Mouse (Mus musculus) cerebellum, postnatal 14 days (tissue): ENCODE results near the gene Slc12a7.
"Not testable (repeated sequence)": the region's sequence is repeated elsewhere in the genome, so short reads cannot be mapped to it uniquely, and the experiment has no call there.

Experiments used
- DNase-seq, 2 experiments: peaks; one replicate each; pipeline ENCODE4 v3.0.0; 2021; ENCODE audit warnings: mixed read lengths in 2 of 2

Slc12a7 gene

DNA sequence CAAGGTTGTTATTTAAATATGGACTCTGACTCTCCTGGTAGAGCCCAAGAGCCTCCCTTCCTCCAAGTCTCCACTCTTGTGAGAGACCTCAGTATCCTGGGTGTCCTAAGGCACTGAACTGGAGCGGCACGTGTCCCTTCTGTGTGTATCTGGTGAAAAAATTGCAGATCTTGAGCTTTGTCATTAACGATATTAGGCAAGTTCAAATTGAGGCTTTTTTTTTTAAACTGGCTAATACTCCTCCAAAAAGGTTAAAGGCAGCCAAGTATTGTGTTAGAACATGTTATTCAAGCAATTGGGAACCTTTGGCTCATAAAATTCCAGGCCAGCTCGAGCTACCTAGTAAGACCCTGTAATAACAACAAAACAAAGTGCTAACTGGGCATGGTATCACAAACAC lies 12.7 kb upstream of the Slc12a7 start:
- no peak for DNase-seq

DNA sequence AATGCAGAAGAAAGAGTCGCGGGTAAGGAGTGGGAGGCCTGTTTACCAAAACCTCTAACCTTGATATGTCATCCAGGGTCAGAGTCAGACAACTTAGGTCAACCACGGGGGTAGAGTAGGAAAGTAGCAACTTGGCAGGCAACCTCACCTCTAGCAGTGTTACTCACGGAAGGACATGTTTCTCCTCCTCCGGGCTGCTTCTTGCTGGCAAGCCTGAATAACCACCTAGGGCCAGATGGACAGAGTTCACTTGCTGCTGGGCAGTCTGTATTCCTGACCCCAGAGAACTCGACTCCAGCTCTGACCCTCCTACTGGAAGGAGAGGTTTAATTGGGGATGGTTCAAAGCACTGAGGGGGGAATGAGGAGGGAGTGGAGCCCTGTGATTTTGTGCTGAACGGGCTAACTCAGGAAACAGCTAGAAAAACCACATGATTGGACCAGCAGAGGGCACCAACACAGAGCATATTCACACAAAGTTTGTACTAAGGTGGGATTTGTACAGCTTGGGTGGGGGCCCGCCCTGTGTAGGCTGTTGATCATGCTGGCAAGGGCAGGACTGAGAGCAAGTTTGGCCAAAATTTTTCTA lies 9.7 kb upstream of the Slc12a7 start:
- DNase-seq = peak; percentile 61 to 64

DNA sequence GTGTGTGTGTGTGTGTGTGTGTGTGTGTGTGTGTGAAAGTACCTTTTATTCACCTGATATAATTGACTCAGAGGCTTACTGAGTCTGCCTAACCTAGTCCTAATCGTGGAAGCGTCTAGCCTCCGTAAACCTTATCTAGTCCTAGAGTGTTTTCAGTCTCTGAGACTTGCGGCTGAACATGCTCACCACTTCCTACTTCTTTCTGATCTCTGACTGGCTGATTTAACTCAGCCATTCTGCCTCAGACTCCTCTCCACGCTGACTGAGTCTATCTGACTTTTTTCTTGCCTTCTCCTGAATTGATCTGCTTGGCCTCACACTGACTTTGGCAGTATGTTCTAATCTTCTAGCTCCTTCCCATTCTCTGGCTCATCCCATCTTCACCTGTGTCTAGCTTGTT lies 7.6 kb upstream of the Slc12a7 start:
- no peak for DNase-seq

DNA sequence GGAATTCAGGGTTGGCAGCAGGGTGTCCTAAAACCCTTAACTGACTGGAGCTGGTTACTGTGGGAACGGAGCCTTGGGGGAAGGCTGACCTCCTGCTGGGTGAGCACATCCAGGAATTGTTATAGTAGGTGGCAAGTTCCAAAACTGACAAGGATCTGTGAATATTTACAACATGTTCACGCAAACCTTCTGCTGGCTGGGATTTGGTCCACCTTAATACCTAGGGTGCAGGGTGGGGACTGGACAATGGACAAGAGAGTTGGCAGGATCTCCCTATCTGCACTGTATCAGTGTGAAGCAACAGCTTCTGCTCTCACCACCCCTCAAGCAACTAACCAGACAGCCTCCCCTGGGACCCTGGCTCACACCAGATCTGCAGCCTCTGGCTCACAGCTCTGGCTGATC lies 5.3 kb upstream of the Slc12a7 start:
- no peak for DNase-seq

DNA sequence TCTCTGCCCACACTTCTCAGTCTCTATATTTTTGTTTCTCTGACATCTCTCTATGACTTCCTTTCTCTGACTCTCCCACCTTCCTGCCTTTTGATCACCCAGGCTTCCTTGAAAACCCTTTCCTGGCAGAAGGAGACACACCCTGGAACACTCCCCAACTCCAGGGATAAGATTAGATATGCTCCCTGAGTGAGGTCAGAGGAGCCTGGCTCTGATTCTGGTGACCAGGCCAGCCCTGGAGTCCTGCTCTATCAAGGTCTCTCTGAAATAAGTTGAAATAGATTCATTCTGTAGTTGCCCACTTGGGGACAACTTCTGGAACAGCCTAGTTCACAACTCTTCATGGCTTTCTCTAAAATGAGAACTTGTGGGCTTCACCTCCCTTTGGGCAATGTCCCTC lies 4.3 kb upstream of the Slc12a7 start:
- DNase-seq = no peak

DNA sequence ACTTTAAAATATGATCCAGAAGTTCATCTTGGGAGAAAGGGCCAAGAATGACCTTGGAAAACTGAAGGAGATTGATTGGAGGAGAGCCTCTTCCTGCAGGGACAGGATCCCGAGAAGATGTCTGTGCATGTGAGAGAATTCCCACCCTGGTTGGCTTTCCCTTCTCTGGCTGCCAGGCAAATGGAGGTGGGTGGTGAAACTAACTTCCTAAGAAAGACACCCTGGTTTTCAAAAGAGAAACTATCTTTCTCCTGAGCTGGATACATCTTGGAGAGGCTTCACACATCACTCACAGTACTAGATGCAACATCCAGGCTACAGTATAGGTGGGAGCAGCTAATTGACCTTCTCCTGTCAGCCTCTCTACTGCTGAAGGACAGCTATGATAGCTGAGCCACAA lies 2.0 kb upstream of the Slc12a7 start:
- no peak for DNase-seq

DNA sequence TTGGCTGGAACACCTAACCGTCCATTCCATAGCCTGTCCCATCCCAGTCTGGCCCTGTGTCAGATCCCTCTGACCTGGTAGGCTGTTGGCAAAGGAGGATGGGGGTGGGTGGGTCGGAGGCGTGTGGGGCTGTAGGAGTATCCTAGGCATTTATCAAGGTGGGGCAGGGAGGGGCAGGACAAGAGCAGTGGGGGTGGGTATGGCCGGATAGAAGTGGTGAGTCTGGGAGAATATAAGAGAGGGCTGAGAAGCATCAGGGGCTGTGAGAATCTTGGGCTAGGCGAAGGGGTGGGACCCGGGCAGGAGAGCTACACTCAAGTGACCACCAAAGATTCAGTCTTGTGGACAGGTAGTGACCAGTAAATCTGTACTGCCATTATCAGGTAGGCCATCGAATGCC lies 659 bp upstream of the Slc12a7 start:
- no peak for DNase-seq

DNA sequence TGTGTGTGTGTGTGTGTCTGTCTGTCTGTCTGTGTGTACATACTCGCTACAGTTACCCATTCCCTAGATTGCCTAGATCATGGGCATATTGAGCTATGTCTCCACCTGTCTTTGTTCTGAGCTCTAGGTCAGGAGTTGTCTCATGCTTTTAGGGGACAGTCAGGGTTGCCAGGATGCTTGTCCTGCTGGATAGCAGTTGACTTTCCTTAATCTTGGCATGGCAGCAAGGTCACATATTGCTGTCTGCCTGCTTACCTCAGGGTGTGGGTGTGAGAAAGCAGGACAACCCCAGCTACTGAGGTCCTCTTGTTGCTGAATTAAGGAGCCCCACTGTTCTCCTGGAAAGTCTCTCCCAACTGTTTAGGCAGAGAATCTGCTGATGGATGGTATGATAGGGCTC lies 1.5 kb downstream of the Slc12a7 start:
- no peak for DNase-seq

DNA sequence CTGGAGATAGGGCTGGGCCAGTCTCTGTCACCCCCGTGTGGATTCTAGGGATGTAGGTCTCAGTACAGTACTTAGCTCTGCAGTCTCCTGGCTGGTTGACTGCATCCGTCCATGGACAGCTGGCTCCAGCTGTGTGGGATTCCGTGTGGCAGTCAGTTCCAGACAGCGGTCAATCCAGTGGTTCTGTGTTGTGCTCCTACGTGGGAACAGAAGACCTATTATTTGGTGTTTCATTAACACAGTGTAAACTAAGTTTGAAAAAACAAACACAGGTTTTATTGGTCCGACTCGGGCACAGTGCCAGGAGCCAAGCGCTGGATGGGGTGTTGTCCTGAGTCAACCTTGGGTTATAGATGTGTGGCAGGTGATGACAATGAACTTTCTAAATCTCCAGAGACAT lies 2.4 kb downstream of the Slc12a7 start:
- no peak for DNase-seq

DNA sequence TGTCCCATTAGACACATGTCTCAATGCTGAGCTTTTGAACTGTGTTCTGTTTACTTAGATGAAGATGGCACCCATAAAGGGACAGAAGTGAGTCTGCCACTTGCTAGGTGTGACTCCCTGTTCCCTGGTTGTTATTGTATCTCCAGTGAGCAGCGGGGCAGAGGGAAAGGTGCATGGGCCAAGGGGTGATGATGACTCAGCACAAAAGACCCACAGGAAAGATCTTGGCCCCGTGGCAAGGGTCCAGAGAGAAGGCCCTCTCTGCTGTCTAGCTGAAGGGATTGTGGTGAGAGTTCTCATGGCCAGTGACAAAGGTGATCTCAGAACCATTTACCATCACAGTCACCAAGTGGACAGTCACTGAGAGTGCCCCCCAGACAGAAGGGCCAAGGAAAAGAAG lies 3.0 kb downstream of the Slc12a7 start:
- DNase-seq = no peak

DNA sequence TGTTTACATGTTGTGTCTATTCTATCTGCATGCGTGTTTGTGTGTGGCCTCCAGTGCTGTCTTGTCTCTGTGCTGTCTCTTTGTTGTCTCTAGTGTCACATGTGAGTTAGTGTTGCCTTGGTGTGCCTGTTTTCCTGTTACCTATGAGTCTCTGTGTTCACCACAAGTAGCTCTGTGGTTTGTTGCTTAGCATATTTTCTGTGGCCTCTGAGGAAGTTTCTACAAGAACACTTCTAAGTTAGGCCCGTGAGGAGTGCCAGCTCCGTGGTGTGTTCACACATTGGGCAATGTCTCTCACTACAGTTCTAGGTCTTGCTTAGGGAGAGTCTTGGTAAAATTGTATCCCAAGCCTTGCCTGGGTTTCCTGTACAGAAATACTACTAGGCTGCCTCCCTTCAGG lies 4.0 kb downstream of the Slc12a7 start:
- DNase-seq = no peak

DNA sequence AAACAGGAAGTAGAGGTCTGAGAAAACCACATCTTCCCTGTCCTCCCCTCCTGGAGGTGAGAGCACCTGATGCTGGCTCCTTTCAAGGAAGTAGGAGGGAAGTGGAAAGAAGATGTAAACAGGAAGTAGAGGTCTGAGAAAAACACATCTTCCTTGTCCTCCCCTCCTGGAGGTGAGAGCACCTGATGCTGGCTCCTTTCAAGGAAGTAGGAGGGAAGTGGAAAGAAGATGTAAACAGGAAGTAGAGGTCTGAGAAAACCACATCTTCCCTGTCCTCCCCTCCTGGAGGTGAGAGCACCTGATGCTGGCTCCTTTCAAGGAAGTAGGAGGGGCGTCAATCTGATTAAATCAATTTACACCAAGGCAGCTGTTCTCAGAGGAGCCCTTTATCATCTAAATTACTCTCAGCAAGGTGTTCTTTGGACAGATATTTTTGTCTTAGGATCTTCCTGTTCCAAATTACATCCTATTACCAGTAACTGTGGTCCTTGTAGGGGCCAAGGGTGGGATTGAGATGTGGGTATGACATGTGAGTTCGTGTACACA lies 7.6 kb downstream of the Slc12a7 start:
- DNase-seq = not testable (repeated sequence)

DNA sequence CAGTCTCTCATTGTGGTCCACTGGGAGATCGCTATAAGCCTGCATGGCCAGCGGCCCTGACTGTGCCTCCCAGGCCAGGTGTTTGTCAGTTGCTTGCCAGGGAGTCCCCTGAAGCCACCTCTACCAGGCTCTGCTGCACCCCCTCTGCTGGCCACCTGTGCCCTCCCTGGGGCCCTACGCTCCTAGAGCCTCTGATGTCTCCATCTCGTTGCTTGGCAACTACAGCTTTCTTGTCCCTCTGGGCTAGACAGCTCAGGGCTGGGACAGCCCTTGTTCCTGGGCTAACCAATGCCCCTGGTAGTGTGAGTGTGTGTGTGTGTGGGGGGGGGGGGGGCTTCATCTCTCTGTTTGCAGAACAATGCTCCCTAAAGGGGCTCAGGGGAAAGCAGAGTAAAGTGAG lies 10.1 kb downstream of the Slc12a7 start:
- no peak for DNase-seq

DNA sequence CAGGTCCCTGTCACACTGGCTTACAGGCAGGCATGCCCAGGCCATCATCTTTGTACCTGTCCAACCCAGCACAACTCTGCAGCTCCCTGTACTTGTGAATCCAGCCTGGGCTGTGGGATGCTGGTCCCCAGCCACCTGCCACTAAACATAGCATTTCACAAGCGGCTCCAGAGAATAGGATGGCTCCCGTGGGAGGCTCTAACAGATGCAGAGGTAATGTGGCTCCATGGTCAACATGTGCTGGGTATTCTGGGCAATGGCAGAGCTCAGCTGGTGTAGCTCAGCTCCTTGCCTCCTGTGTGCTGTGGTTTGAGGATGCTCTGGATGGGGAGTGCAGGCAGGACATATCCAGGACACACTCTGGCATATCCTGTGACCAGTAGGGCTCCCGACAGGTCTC lies 10.8 kb downstream of the Slc12a7 start:
- no peak for DNase-seq

DNA sequence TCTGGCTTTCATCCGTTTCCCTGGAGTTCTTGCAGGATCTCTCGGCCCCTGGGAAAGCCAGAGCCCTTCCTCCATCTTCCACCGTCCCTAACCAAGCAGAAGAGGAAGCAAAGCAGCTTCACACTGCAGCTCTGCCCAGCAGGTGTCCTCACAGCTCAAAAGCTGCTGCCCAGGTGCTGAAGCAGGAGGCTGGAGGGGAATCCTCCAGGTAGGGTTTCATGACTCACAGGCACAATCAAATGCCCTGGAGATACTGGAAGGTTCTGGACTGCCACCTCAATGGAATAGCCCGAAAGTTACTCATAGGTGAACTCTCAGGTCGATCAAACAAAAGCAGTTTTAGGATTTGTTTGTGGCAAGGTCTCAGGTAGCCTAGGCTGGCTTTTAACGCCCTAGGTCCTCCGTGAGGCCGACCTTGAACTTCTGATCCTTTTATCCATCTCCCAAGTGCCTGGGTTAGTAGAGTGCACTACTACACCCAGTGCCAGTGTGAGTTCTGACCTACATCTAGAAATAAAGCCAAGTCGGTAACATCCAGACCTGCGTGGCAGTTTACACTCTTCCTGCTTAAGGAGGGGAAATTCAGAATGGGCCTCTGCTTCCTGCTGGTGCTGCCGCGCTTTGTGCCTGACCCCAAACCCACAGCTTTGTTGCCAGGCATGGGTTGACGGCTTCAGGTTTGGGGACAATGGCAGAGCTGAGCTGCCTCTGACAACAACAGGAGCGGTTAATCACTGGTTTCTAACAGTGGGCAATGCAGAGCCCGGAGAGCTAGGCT lies 16.0 kb downstream of the Slc12a7 start:
- DNase-seq = no peak

DNA sequence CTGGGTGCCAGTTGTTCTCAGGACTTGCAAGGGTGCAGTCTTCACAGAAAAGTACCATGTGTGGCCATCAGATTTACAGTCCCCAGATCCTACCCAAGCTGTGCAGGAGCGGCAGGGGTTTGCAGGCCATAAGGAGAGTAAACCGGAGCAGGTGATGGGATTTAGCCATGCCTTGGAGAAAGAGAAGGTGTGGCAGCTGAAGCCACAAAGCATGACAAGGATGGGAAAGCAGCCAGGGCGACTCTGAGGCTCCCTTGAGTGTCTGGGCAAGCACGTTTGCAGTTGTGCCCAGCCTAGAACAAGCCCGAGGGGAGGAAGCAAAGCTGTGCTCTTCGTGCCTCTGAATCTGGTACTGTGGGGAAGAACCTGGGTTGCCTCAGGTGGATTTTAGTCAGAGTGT lies 17.5 kb downstream of the Slc12a7 start:
- DNase-seq = peak; percentile 74 to 82

DNA sequence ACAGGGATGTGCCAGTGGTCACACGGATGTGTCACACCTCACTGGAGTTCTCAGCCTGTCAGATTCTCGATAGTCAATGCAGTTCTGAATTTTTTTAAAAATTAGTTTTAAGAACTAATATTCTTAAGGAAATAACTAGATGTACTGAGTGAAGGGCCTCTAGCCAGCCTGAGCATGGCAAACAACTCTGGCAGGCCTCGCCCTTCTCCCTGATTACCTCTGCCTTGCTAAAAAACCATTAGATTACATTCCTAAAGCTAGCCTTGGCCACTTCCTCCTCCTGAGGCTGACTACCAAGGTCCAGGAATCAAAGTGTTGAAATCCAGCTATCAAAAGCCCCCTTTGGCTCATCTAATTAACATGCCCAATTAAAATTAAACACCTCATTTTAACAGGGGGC lies 18.4 kb downstream of the Slc12a7 start:
- DNase-seq = no peak

DNA sequence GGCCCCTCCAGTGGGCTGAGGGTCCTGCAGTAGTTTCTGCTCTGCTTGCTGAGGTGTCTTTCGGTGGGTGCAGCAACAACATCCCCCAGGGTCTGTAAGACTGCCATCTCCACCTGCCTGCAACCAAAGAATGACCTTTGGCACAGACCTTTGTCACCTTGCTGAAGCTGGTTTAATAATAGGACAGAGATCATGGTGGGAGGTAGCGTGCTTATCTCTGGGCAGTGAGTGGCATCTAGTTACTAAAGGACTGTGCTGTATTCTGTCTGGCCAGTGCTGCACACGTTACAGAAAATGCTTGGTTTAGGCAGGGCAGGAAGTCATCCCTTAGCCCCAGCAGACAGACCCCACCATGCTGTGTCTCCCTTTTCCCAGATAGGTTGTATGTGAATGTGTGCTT lies 22.9 kb downstream of the Slc12a7 start:
- no peak for DNase-seq

DNA sequence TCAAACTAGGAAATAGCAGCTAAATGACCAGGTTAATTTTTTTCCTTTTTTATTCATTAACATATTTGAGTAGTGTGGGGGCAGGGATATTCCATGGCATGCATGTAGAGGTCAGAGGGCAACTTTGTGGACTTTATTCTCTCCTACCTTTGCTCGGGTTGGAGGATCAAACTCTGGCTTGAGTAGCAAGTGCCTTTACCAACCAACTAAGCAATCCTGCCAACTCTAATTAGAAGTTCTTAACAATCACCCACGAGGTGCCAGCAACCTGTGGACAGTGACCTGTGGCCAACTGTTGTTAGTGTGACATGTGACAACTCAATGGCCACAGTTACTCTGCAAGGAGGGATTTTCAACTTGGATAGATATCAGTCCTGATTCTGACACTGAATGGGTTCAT lies 24.0 kb downstream of the Slc12a7 start:
- no peak for DNase-seq

DNA sequence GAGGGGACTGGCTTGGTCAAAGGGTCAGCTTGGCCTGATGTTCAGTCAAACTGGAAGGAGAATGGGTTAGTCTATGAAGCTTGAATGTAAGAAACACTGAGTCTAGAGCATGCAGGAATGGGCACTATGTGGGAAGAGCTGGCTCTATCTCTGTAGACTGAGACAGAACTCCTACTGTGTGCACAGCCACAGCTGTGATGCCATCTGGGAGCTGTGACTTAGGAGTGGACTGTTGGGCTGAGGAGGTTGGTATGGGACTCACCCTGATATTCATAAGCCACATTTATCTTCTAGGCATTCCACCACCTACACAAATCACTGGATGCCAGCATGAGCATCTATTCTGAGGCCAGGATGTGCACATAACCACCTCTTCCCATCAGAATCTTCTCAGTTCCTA lies 24.5 kb downstream of the Slc12a7 start:
- DNase-seq = no peak

DNA sequence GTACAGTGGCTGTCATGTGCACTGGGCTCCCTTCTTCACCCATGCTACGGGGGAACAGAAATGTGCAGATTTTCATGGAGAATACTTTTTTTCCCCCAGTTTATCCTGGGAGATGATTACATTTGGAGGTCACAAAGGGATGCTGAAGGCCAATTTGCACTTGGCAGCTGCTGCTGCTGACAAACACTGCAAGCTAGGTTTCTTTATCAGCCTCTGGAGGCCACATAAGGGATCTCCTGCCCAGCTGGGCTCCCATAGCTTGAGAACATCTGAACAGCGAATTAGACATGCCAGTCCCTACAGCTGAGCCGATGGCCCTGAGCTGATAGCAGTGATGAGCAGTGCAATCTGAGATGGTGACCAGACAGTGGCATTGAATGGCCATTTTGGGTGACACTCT lies 26.7 kb downstream of the Slc12a7 start:
- no peak for DNase-seq

DNA sequence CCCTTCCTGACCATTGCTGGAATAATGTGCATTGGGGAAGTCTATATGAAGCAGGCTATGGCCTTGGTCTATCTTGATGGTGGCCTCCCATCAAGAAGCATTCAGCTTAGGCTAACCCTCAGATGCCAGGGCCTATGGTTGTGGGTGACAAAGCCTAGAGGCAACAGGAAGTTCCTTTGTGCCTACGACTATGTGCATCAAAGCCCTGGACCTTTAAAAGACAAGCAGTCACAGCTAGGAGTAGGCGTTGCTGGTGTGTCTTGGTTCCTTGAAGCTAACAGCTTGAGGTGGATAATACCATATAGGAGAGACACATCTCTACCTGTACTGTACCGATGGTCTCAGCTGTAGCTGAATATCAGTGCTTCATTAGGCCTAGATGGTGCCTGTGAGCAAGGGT lies 27.2 kb downstream of the Slc12a7 start:
- no peak for DNase-seq

DNA sequence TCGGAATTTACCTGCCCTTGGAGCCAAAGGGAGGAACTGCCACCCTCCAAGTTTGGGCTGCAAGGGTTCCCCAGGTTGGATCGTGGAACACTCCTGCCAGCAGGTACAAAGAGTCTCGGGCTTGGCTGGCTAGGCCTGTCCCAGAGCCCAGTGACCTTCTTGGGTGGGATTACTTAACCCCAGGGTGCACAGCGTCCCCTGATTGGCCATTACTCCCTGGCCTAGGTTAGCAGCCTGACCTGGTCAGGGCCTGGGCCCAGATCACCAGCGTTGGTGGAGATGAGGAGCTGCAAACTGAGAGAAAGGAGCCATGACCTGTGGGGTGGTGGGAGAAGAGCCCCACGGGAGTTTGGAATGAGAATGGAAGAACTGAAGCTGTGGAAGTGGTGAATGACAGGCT lies 30.0 kb downstream of the Slc12a7 start:
- no peak for DNase-seq

DNA sequence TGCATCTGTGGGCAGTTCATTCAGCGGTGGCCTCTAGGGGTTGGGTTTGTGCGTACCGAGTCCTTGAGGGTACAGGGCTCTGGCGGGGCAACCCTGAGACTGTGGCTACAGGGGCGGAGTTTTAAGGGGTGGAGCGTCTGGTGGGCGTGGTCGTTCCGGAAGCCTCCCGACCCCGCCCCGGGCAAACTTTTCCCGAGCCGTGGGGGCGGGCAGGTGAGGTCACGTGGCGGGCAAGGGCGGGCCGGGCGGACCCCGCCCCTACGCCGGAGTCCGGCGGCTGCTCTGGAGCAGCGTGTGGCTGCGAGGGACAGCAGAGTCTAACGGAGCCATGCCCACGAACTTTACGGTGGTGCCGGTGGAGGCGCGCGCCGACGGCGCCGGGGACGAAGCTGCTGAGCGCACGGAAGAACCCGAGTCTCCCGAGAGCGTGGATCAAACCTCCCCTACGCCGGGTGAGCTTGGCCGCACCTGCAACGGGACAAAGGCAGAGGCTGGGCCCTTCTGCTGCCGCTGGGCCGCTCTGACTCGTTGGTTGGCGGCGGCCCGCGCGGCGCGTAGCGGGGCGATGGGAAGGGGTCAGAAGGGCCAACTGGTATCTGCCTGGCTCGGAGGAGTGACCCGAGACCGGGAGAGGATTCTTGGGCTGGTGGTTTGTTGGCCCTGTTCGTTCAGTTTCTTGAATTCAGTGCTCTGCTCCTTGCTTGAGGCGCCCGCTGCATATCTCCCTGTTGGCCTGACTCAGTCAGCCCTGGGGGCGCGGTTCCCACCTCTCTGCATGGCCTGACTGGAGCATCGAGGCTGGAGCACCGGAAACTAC lies 30.8 kb downstream of the Slc12a7 start:
- peak; percentile 25 to 37 for DNase-seq
